Mouse (Mus musculus): ENCODE data around the gene Abl2. TPM values are rescaled to one million over a fixed set of nuclear protein-coding genes. Genes with fewer than 3 reads are reported as not detected.

Gene Abl2
- polyA plus RNA-seq, 1 experiment from 2014 or later = 5.2 TPM

- Histone ChIP-seq H3K4me3 (ENCODE audit: low read depth, low read length) (no peak overlapping the region), H3K27me3 (ENCODE audit: control insufficient read depth, insufficient read depth, low read length) (no peaks in the 10 kb centered on the region), H3K4me1 (ENCODE audit: control insufficient read depth, insufficient read depth, low read length) (peaks cover 11% of the 10 kb centered on the region; the same call in 1 of the 2 replicates), H3K27ac (ENCODE audit: low read depth, low read length) (no peak overlapping the region), H3K9me3 (replicated peaks; ENCODE audit: control insufficient read depth, low read length) (no peaks in the 10 kb centered on the region), H3K4me2 (no peak overlapping the region), H3K36me3 (ENCODE audit: control insufficient read depth, insufficient read depth, low read length) (peaks cover 8% of the 10 kb centered on the region), H3K9ac (ENCODE audit: low read depth, low read length) (no peak overlapping the region)
- no peak for ATAC-seq (replicated peaks; ENCODE audit: insufficient number of reproducible peaks, low FRiP score, low TSS enrichment)
- WGBS (ENCODE audit: insufficient replicate concordance) = 85% methylated on average over 4 of the region's 4 CpGs
Measured at GRCm38 (mm10) chr1:156645971-156646370, 87.4 kb downstream of the Abl2 start.

- 0 out of 2 replicates have a peak, but pooled peaks cover 2% of the 10 kb centered on the region for H3K36me3 ChIP-seq (ENCODE audit: control insufficient read depth, insufficient read depth, low read length)
- 14% methylated on average over 2 of the region's 2 CpGs for WGBS (ENCODE audit: insufficient replicate concordance)
- H3K9me3 ChIP-seq (replicated peaks; ENCODE audit: control insufficient read depth, low read length) = no peaks in the 10 kb centered on the region
- no peak overlapping the region for H3K4me2 ChIP-seq
- H3K9ac ChIP-seq (ENCODE audit: low read depth, low read length) = no peak overlapping the region
- H3K27me3 ChIP-seq (ENCODE audit: control insufficient read depth, insufficient read depth, low read length) = no peaks in the 10 kb centered on the region
- peaks cover 11% of the 10 kb centered on the region; the same call in 1 of the 2 replicates for H3K4me1 ChIP-seq (ENCODE audit: control insufficient read depth, insufficient read depth, low read length)
- ATAC-seq (replicated peaks; ENCODE audit: insufficient number of reproducible peaks, low FRiP score, low TSS enrichment) = no peak
- no peak overlapping the region for H3K27ac ChIP-seq (ENCODE audit: low read depth, low read length)
- no peak overlapping the region for H3K4me3 ChIP-seq (ENCODE audit: low read depth, low read length)
Measured at GRCm38 (mm10) chr1:156648705-156649104, 90.1 kb downstream of the Abl2 start.

- Histone ChIP-seq H3K36me3 (ENCODE audit: control insufficient read depth, insufficient read depth, low read length) (no peaks in the 10 kb centered on the region), H3K4me2 (no peak overlapping the region), H3K27ac (ENCODE audit: low read depth, low read length) (no peak overlapping the region), H3K4me3 (ENCODE audit: low read depth, low read length) (no peak overlapping the region), H3K4me1 (ENCODE audit: control insufficient read depth, insufficient read depth, low read length) (peaks cover 11% of the 10 kb centered on the region; the same call in 1 of the 2 replicates), H3K9ac (ENCODE audit: low read depth, low read length) (no peak overlapping the region), H3K27me3 (ENCODE audit: control insufficient read depth, insufficient read depth, low read length) (no peaks in the 10 kb centered on the region), H3K9me3 (replicated peaks; ENCODE audit: control insufficient read depth, low read length) (no peaks in the 10 kb centered on the region)
- no peak for ATAC-seq (replicated peaks; ENCODE audit: insufficient number of reproducible peaks, low FRiP score, low TSS enrichment)
- WGBS (ENCODE audit: insufficient replicate concordance) = 78% methylated on average over 9 of the region's 9 CpGs
Measured at GRCm38 (mm10) chr1:156650631-156651030, 92.0 kb downstream of the Abl2 start.

GRCm38 (mm10) chr1:156652189-156652822 is 93.7 kb downstream of the Abl2 start:
- Histone ChIP-seq H3K36me3 (ENCODE audit: control insufficient read depth, insufficient read depth, low read length) (no peaks in the 10 kb centered on the region), H3K27me3 (ENCODE audit: control insufficient read depth, insufficient read depth, low read length) (no peaks in the 10 kb centered on the region), H3K4me3 (ENCODE audit: low read depth, low read length) (no peak overlapping the region), H3K4me2 (no peak overlapping the region), H3K4me1 (ENCODE audit: control insufficient read depth, insufficient read depth, low read length) (peaks cover 11% of the 10 kb centered on the region; the same call in 1 of the 2 replicates), H3K9ac (ENCODE audit: low read depth, low read length) (no peak overlapping the region), H3K9me3 (replicated peaks; ENCODE audit: control insufficient read depth, low read length) (no peaks in the 10 kb centered on the region), H3K27ac (ENCODE audit: low read depth, low read length) (peak overlapping the region; percentile 4; the same call in 1 of the 2 replicates)
- ATAC-seq (replicated peaks; ENCODE audit: insufficient number of reproducible peaks, low FRiP score, low TSS enrichment) = no peak
- WGBS (ENCODE audit: insufficient replicate concordance) = 64% methylated on average over 6 of the region's 6 CpGs

- WGBS (ENCODE audit: insufficient replicate concordance) = 77% methylated on average over 13 of the region's 13 CpGs
- Histone ChIP-seq H3K27me3 (ENCODE audit: control insufficient read depth, insufficient read depth, low read length) (no peaks in the 10 kb centered on the region), H3K36me3 (ENCODE audit: control insufficient read depth, insufficient read depth, low read length) (no peaks in the 10 kb centered on the region), H3K9ac (ENCODE audit: low read depth, low read length) (no peak overlapping the region), H3K4me2 (no peak overlapping the region), H3K4me1 (ENCODE audit: control insufficient read depth, insufficient read depth, low read length) (0 out of 2 replicates have a peak, but pooled peaks cover 2% of the 10 kb centered on the region), H3K4me3 (ENCODE audit: low read depth, low read length) (no peak overlapping the region), H3K27ac (ENCODE audit: low read depth, low read length) (no peak overlapping the region), H3K9me3 (replicated peaks; ENCODE audit: control insufficient read depth, low read length) (no peaks in the 10 kb centered on the region)
- no peak for ATAC-seq (replicated peaks; ENCODE audit: insufficient number of reproducible peaks, low FRiP score, low TSS enrichment)
Measured at GRCm38 (mm10) chr1:156654735-156655530, 96.3 kb downstream of the Abl2 start.

- no peak for ATAC-seq (replicated peaks; ENCODE audit: insufficient number of reproducible peaks, low FRiP score, low TSS enrichment)
- no peaks in the 10 kb centered on the region for H3K27me3 ChIP-seq (ENCODE audit: control insufficient read depth, insufficient read depth, low read length)
- H3K4me1 ChIP-seq (ENCODE audit: control insufficient read depth, insufficient read depth, low read length) = no peaks in the 10 kb centered on the region
- H3K4me3 ChIP-seq (ENCODE audit: low read depth, low read length) = no peak overlapping the region
- H3K4me2 ChIP-seq = no peak overlapping the region
- no peak overlapping the region for H3K9ac ChIP-seq (ENCODE audit: low read depth, low read length)
- no peaks in the 10 kb centered on the region; the same call in 1 of the 2 replicates for H3K36me3 ChIP-seq (ENCODE audit: control insufficient read depth, insufficient read depth, low read length)
- H3K27ac ChIP-seq (ENCODE audit: low read depth, low read length) = no peak overlapping the region
- 81% methylated on average over 4 of the region's 4 CpGs for WGBS (ENCODE audit: insufficient replicate concordance)
- H3K9me3 ChIP-seq (replicated peaks; ENCODE audit: control insufficient read depth, low read length) = no peaks in the 10 kb centered on the region
Measured at GRCm38 (mm10) chr1:156657523-156657922, 98.9 kb downstream of the Abl2 start.

- Histone ChIP-seq H3K9ac (ENCODE audit: low read depth, low read length) (no peak overlapping the region), H3K4me2 (no peak overlapping the region), H3K4me3 (ENCODE audit: low read depth, low read length) (no peak overlapping the region), H3K4me1 (ENCODE audit: control insufficient read depth, insufficient read depth, low read length) (no peaks in the 10 kb centered on the region), H3K9me3 (replicated peaks; ENCODE audit: control insufficient read depth, low read length) (no peaks in the 10 kb centered on the region), H3K36me3 (ENCODE audit: control insufficient read depth, insufficient read depth, low read length) (no peaks in the 10 kb centered on the region; the same call in 1 of the 2 replicates), H3K27me3 (ENCODE audit: control insufficient read depth, insufficient read depth, low read length) (no peaks in the 10 kb centered on the region), H3K27ac (ENCODE audit: low read depth, low read length) (no peak overlapping the region)
- ATAC-seq (replicated peaks; ENCODE audit: insufficient number of reproducible peaks, low FRiP score, low TSS enrichment) = no peak
- 82% methylated on average over 5 of the region's 5 CpGs for WGBS (ENCODE audit: insufficient replicate concordance)
Measured at GRCm38 (mm10) chr1:156658676-156659075, 100.1 kb downstream of the Abl2 start.

GRCm38 (mm10) chr1:156659906-156660659 is 101.5 kb downstream of the Abl2 start:
- no peak overlapping the region for H3K4me2 ChIP-seq
- no peaks in the 10 kb centered on the region for H3K4me1 ChIP-seq (ENCODE audit: control insufficient read depth, insufficient read depth, low read length)
- WGBS (ENCODE audit: insufficient replicate concordance) = 75% methylated on average over 13 of the region's 13 CpGs
- no peaks in the 10 kb centered on the region for H3K9me3 ChIP-seq (replicated peaks; ENCODE audit: control insufficient read depth, low read length)
- no peak for ATAC-seq (replicated peaks; ENCODE audit: insufficient number of reproducible peaks, low FRiP score, low TSS enrichment)
- H3K9ac ChIP-seq (ENCODE audit: low read depth, low read length) = no peak overlapping the region
- H3K27ac ChIP-seq (ENCODE audit: low read depth, low read length) = no peak overlapping the region
- H3K36me3 ChIP-seq (ENCODE audit: control insufficient read depth, insufficient read depth, low read length) = no peaks in the 10 kb centered on the region; the same call in 1 of the 2 replicates
- H3K27me3 ChIP-seq (ENCODE audit: control insufficient read depth, insufficient read depth, low read length) = no peaks in the 10 kb centered on the region
- no peak overlapping the region for H3K4me3 ChIP-seq (ENCODE audit: low read depth, low read length)

Data from heart, embryonic 11.5 days (tissue).